Mouse (Mus musculus) left cerebral cortex, adult 11 months (tissue): Measurements from ENCODE around the gene Ifnar2.

Source experiments
- DNase-seq: peaks from one replicate; pipeline ENCODE4 v3.0.0; 2022; ENCODE audit warnings: low spot score

Gene Ifnar2

GRCm38 (mm10) chr16:91358555-91358954 lies 14.0 kb upstream of the Ifnar2 start:
- DNase-seq: no peak

DNA sequence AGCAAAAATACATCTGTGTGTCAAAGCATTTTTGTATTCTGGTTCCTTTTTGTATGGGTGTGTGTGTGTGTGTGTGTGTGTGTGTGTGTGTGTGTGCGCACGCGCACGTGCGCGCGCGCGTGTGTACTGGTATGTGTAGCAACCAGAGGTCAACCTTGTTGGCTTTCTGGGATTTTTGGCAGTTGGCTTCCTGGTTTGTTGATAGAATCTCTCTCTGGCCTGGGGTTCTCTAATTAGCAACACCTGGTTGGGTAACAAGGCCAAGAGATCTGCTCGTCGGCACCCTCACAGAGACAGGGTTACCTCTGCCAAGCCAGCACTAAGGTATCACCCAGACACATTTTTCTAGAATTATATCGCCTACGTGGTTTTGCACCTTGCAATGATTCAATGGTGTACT lies 13.1 kb upstream of the Ifnar2 start:
- no peak for DNase-seq

DNA sequence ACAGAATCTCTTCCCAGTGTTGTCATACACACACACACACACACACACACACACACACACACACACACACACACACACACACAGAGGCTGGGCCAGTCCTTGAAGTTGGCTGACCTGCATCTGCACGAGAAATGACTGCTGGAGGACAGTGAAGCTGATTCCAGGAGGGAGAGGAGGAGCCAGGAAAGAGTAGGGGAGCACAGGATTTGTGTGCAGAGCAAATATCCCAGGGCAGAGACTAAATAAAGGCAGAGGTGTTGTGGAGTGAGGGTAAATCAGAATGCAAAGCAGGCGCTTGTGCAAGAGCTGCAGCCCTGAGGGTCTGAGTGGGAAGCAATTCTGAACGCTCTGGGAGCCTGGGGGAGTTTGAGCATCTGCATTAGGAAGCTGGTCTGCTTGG lies 12.4 kb upstream of the Ifnar2 start:
- no peak for DNase-seq

GRCm38 (mm10) chr16:91362006-91362405 lies 10.6 kb upstream of the Ifnar2 start:
- DNase-seq: no peak

DNA sequence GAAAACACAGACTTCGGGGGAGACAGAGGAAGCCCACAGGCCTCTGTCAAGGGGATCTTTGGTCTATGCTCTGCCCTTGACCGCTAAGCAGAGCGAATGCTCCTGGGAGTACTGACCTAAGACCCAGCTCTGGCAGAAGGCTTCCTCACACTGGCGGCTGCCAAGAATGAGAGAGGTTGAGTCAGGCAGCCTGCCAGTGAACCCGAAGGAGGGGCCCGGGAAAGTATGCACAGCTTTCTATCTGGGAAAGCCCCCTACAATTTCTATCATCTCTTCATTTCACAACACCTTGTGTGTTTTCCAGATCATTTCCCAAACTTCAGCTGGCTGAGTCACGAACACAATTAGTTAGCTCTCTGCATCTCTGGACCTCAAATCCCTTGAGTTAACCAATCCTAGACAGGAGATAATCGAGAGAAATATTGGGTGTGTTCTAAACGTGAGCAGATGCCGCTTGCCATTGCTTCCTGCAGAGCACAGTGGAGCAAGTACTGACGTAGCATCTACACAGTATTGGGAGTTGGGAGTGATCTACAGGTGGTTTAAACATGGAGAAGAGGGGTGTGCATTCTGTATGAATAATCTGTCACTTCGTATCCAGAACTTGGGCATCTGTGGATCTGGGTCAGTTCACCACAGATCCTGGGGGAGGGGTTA lies 9.8 kb upstream of the Ifnar2 start:
- DNase-seq: no peak

GRCm38 (mm10) chr16:91363483-91363882 lies 9.1 kb upstream of the Ifnar2 start:
- no peak for DNase-seq

GRCm38 (mm10) chr16:91366567-91366966 lies 6.0 kb upstream of the Ifnar2 start:
- no peak for DNase-seq

- DNase-seq: no peak
These were observed 5.5 kb upstream of the Ifnar2 start for GRCm38 (mm10) chr16:91367066-91367465.

- no peak for DNase-seq
These were observed 1.1 kb downstream of the Ifnar2 start for GRCm38 (mm10) chr16:91373473-91374252.

GRCm38 (mm10) chr16:91374253-91374634 lies 1.7 kb downstream of the Ifnar2 start:
- DNase-seq: no peak

GRCm38 (mm10) chr16:91376701-91377100 lies 4.1 kb downstream of the Ifnar2 start:
- DNase-seq: no peak

- no peak for DNase-seq
These were observed 5.9 kb downstream of the Ifnar2 start for GRCm38 (mm10) chr16:91378431-91378986.

DNA sequence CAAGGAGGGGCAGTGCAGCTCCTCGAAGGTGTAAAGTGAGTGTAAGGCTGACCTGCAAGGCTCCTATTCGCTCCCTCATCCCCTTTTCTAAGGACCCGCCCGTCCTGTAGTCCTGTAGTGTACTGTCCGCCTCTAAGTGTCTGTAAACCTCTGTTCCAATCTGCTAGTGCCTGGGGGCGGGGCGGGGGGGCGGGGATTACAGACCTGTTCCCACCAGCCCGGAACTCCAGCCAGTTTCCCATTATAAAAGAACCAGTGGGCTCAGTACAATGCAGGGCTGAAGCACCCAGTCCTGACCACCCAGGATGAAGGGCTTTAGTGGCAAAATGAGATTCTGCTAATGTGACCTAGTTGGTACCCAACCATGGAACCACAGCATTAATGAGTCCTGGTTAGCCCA lies 6.4 kb downstream of the Ifnar2 start:
- DNase-seq: no peak

DNA sequence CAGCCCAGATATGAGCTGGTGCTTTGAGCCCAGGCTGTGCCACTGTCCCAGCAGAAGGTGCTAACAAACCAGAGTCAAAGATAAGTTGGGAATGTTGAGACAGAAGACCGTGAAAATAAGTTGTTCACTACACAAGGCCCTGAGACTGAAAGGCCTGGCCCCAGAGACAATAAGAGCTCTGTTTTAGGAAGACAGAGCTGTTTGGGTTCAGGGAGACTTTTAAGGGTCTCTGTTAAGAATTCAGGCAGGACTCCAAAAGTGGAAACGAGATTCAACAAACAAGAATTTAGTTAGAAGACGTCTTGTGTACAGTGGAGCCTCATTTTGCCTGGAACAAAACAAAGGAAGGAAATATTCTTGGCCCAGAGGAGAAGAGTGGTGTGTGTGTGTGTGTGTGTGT lies 6.8 kb downstream of the Ifnar2 start:
- no peak for DNase-seq

GRCm38 (mm10) chr16:91380151-91380550 lies 7.6 kb downstream of the Ifnar2 start:
- no peak for DNase-seq

GRCm38 (mm10) chr16:91381606-91382005 lies 9.0 kb downstream of the Ifnar2 start:
- no peak for DNase-seq

- no peak for DNase-seq
These were observed 9.7 kb downstream of the Ifnar2 start for GRCm38 (mm10) chr16:91382261-91382790.

GRCm38 (mm10) chr16:91384221-91384620 lies 11.6 kb downstream of the Ifnar2 start:
- no peak for DNase-seq

GRCm38 (mm10) chr16:91385621-91386020 lies 13.0 kb downstream of the Ifnar2 start:
- no peak for DNase-seq

DNA sequence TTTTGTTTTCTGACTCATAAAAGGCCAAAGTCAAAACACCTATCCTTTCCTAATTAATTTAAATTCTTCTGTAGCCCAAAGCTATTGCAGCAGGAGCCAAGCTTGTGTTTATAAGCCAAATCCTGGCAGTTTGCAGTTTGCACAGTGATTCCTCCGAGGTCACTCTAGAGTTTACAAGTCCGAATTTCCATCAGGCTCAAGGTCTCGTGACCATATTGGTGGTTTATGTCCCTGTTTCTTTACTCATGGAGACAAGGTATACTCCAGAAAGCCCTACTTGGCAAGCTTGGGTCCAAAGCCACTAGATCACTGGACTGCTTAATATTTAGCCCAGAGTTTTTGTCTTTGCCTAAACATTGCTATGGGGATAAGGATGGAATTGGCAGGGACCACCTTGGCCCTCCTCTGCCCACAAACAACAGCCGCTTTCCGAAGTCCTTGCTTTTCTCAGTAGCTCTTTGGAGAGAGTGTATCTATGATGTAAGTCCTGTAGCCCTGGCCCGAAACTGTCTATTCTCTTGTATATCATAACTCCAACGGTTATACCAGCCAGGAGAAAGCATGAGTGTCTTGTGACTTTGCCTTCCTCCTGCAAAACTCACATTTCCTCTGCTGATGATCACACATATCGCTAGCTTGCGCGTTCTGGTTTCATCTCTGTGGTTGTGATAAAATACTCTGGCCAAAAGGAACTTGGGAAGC lies 14.0 kb downstream of the Ifnar2 start:
- no peak for DNase-seq

DNA sequence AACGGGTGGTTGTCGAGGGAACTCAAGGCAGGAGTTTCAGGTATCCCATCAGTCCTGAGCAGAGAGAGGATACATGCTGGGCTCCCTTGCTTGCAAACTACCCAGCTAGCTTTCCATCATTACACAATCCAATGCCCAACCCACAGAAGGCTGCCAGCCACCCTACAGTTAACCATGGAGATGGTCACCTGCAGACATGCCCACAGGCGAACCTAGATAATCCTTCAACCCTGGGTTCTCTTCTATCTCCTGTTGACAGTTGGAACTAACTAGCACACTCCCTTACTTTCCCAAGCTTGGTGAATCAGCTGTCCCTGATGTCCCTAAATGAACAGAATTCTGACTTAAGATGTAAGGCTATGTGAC lies 14.5 kb downstream of the Ifnar2 start:
- no peak for DNase-seq

DNA sequence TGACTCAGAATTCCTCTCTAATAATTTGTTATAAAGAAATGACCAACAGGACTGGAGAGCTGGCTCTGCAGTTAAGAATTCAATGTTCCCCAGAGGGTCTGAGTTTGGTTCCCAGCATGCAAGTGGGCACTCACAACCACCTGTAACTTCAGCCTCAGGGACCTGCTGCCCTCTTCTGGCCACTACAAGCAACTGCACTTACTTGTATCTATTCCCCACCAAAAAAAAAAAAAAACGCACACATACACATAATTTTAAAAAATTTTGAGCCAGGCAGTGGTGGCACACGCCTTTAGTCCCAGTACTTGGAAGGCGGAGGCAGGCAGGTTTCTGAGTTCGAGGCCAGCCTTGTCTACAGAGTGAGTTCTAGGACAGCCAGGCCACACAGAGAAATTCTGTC lies 17.5 kb downstream of the Ifnar2 start:
- DNase-seq: no peak

GRCm38 (mm10) chr16:91391421-91391820 lies 18.8 kb downstream of the Ifnar2 start, which contains the start of gene Gm21970:
Gene Gm21970 (plus strand): TSS chr16:91391721.
- DNase-seq: no peak
